Mouse (Mus musculus): ENCODE measurements at regions not wholly inside any gene's neighbourhood (a gene's known extent, or its start where the extent isn't known, plus 50 kb on each side); places are given as distances from the start of the nearest gene placed in this dataset.

GRCm38 (mm10) chr4:100037868-100038267 lies 57.7 kb upstream of the Ror1 start:
- Histone ChIP-seq H3K36me3 (ENCODE audit: control insufficient read depth, insufficient read depth, low read length) (no peaks in the 10 kb centered on the region), H3K27ac (ENCODE audit: insufficient read depth, low read depth, low read length) (no peak overlapping the region), H3K4me3 (ENCODE audit: low read depth, low read length) (no peak overlapping the region), H3K4me1 (ENCODE audit: control insufficient read depth, insufficient read depth, insufficient read length, low read length) (no peaks in the 10 kb centered on the region), H3K27me3 (ENCODE audit: control insufficient read depth, insufficient read depth, low read length) (no peaks in the 10 kb centered on the region)
- 71% methylated on average over 3 of the region's 3 CpGs for WGBS
- TF ChIP-seq POLR2A (IDR thresholded peaks at IDR 0.05; ENCODE audit: low read depth, low read length): no peak
- no peak for TF ChIP-seq CTCF (IDR thresholded peaks at IDR 0.05; ENCODE audit: extremely low read depth, insufficient read length, insufficient replicate concordance, low read depth, low read length)

DNA sequence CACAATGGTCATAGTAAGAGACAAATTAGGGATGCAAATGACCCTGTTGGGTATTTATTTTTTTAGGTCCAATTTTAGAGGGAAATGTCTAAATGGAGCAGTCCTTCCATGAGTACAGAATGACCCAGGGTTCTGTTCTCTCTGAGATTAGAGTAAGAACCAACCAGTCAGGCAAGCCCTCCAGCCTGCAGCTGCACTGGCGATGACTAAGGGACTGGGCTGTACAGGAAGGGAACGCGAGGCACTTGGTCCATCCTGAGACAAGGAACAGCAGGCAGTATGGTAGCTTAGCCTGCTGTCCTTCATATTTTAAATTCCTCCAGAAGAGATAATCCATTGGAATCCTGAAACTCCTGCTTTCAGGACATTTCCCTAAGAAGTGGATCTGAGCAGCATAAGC lies 55.9 kb upstream of the Ror1 start:
- WGBS: 80% methylated on average over 3 of the region's 3 CpGs
- no peak for TF ChIP-seq CTCF (IDR thresholded peaks at IDR 0.05; ENCODE audit: extremely low read depth, insufficient read length, insufficient replicate concordance, low read depth, low read length)
- no peak for TF ChIP-seq POLR2A (IDR thresholded peaks at IDR 0.05; ENCODE audit: low read depth, low read length)

GRCm38 (mm10) chr4:100041982-100042381 lies 53.6 kb upstream of the Ror1 start:
- no peaks in the 10 kb centered on the region for H3K27me3 ChIP-seq (ENCODE audit: control insufficient read depth, insufficient read depth, low read length)
- H3K4me1 ChIP-seq (ENCODE audit: control insufficient read depth, insufficient read depth, insufficient read length, low read length): peaks cover 2% of the 10 kb centered on the region; the same call in 1 of the 2 replicates
- H3K27ac ChIP-seq (ENCODE audit: insufficient read depth, low read depth, low read length): peak overlapping the region; percentile 52; the same call in 1 of the 2 replicates
- TF ChIP-seq POLR2A (IDR thresholded peaks at IDR 0.05; ENCODE audit: low read depth, low read length): no peak
- TF ChIP-seq CTCF (IDR thresholded peaks at IDR 0.05; ENCODE audit: extremely low read depth, insufficient read length, insufficient replicate concordance, low read depth, low read length): no peak
- WGBS: 71% methylated on average over 11 of the region's 11 CpGs
- H3K36me3 ChIP-seq (ENCODE audit: control insufficient read depth, insufficient read depth, low read length): no peaks in the 10 kb centered on the region
- no peak overlapping the region for H3K4me3 ChIP-seq (ENCODE audit: low read depth, low read length)

More for the DNA sequence above, 55.9 kb upstream of the Ror1 start:
- Histone ChIP-seq H3K4me1 (ENCODE audit: control insufficient read depth, insufficient read depth, insufficient read length, low read length) (no peaks in the 10 kb centered on the region), H3K27me3 (ENCODE audit: control insufficient read depth, insufficient read depth, low read length) (no peaks in the 10 kb centered on the region), H3K36me3 (ENCODE audit: control insufficient read depth, insufficient read depth, low read length) (no peaks in the 10 kb centered on the region), H3K27ac (ENCODE audit: insufficient read depth, low read depth, low read length) (no peak overlapping the region), H3K4me3 (ENCODE audit: low read depth, low read length) (no peak overlapping the region)

DNA sequence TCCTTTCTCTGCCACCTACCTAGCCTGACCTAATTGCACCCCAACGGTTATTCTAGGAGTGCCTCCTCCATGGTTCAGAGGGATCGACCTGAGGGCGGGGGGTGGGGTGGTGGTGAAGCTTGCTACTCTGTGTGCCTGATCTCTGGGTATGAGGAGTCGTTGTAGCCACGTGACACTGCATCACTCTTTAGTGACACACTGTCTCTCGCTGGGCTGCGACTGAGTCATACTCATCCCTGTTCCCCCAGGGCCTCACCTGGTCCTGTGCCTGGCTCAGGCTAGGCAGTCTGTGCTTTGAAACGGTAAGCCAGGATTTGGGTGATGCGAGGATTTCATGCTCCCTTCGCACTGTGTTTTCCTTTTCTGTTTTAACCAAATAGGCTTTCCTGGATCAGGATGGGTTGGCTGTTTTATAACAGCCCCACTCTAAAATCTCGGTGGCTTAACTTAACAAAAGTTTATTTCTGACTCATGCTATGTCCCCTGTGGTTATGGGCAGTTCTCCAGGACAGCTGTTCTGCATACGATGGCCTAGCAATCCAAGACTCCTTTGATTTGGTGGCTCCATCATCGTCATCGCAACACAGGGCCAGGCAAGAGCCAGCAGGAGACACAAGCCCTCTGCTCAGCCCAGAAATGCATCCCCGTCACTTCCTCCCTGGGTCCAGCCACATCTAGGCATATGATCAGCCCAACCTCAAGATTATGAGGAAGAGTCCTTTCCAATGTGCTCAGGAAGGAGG lies 50.3 kb upstream of the Ror1 start:
- no peaks in the 10 kb centered on the region for H3K27me3 ChIP-seq (ENCODE audit: control insufficient read depth, insufficient read depth, low read length)
- no peak for TF ChIP-seq CTCF (IDR thresholded peaks at IDR 0.05; ENCODE audit: extremely low read depth, insufficient read length, insufficient replicate concordance, low read depth, low read length)
- TF ChIP-seq POLR2A (IDR thresholded peaks at IDR 0.05; ENCODE audit: low read depth, low read length): no peak
- 64% methylated on average over 15 of the region's 15 CpGs for WGBS
- no peaks in the 10 kb centered on the region for H3K36me3 ChIP-seq (ENCODE audit: control insufficient read depth, insufficient read depth, low read length)
- 0 out of 2 replicates have a peak overlapping the region, but pooled peaks have one; percentile 41 for H3K27ac ChIP-seq (ENCODE audit: insufficient read depth, low read depth, low read length)
- H3K4me3 ChIP-seq (ENCODE audit: low read depth, low read length): no peak overlapping the region
- H3K4me1 ChIP-seq (ENCODE audit: control insufficient read depth, insufficient read depth, insufficient read length, low read length): peaks cover 2% of the 10 kb centered on the region; the same call in 1 of the 2 replicates

All from small intestine, adult 2 months (tissue).